Mouse (Mus musculus) c-Kit-positive CD71-positive TER-119-positive erythroid progenitor cells, embryonic 14.5 days (primary cell): ENCODE results near the gene Zbtb21.
"Not testable (repeated sequence)": the region's sequence is repeated elsewhere in the genome, so short reads cannot be mapped to it uniquely, and the experiment has no call there.

Experiments used
- DNase-seq: peaks from one replicate; pipeline ENCODE4 v3.0.0-alpha.2; 2013; ENCODE audit warnings: low spot score

Zbtb21 gene

DNA sequence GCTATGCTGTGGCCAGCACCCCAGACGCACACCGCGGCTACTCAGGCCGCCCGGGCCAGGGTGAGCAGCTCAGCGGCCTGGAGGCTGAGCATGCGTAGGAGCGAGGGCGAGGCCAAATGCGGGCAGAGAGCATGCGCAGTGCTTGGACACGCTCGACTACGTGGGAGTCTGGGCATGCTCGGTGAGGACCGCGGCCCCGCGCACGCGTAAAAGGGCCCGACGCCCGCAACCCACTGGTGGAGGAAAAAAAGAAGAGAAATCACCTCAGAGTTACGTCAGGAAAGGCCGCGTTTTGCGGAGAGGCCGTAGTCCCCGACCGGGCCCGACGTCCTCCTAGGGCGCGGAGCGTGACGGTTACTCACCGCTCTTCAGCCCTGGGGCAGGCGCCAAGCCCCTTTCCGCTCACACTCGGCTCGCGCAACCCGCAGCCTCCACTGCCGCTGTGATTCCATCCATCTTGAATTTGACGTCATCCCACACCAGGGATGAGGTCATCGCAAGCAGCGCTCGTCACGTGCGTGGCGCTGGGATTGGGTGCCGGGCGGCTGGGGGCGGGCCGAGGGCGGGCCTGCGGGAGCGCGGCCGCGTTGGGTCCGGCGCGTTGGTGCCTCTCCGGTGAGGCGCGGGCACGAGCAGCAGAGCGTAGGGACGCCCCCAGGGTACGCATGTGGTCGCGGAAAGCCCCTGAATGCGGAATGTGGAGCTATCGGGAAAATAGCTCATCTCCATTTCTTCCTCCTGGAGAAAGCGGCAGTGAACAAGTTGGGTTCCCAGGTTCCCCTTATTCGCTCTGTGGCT, at the start of gene Zbtb21, which contains the start of gene C2cd2:
Gene Zbtb21, minus strand, starts transcription at position 472 of the 798 bp plus-strand sequence.
Gene C2cd2, minus strand, starts transcription at position 448 of the 798 bp plus-strand sequence.
- DNase-seq, result peak; percentile 90

- not testable (repeated sequence) for DNase-seq
Observed at GRCm38 (mm10) chr16:97997383-97997731, 34.9 kb upstream of the Zbtb21 start.

DNA sequence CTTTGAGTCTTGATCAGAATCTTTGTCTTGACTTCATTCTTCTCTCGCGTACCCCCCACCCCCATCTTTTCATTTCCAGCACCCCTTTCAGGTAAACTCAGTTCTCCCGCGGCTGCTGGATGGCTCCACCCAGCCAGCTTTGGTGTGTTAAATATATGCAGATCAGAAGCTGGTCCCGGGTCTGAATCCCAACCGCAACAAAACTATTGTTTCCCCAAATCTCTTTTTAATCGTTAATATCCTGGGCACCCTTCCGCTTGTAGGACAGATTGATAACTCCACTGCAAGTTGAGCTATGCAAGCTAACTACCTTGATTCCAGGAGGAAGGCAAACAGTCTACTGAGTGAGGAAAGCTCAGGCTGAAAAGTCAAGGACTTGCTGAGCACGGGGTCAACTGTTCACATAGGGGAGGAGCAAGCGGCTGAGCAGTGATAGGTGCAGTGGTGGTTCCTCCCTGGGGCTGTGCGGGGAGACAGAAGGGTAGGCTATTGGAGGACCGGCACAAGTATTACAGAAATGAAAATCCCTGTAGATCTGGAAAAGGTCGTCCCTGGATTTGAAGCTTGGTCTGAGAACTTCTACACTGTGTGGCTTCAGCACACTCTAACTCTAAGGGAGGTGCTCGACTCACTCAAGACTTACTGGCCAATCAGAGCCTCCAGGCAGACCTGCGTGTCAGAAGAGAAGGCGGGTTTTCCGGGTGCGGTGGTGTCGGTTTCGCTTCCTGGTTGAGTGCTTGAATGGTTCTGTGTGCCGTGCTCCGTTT, 34.4 kb upstream of the Zbtb21 start, which contains the start of gene B230307C23Rik:
Gene B230307C23Rik, plus strand, starts transcription at position 700 of the 767 bp plus-strand sequence.
- DNase-seq, result peak; percentile 86

- DNase-seq, result no peak
Observed at GRCm38 (mm10) chr16:97995849-97996615, 33.6 kb upstream of the Zbtb21 start.

DNA sequence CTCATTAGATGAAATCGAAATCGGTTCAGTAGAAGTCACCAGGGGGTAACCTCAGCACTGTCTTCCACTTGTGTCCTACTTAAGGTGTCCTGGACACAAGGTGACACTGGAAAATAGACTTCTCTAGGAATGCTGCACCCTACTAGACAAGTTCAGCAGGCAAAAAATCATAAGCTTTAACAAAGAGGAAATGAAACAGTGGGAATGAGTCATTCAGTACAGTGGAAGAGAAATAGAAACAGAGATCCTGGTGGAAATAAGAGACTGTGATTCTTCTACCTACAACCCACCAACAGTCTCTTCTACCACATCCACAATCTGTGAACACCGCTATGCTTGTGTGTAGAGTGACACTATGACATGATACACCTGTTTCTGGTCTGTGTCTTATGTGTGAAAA, 30.1 kb upstream of the Zbtb21 start:
- DNase-seq, result not testable (repeated sequence)

GRCm38 (mm10) chr16:97991517-97991916, 29.1 kb upstream of the Zbtb21 start:
- DNase-seq, result no peak

- DNase-seq, result no peak
Observed at GRCm38 (mm10) chr16:97984589-97984988, 22.2 kb upstream of the Zbtb21 start.

DNA sequence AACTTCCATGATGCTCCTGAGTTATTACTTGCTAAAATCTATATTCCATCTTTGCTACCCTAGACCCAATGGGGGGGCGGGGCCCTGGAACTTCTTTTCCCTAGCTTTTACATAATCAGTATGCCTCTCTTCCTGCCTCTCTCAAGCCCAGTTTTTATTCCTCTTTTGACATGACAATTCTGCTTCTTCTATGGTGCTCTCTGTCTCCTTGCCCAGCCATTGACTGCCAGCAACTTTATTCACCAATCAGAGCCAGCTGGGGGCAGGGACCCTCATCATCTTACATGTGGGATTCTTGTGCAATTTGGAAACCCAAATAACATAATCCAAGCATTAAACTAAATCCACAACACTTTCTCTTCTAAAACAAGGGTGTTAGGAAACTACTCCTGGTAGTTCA, 18.9 kb upstream of the Zbtb21 start:
- no peak for DNase-seq

DNA sequence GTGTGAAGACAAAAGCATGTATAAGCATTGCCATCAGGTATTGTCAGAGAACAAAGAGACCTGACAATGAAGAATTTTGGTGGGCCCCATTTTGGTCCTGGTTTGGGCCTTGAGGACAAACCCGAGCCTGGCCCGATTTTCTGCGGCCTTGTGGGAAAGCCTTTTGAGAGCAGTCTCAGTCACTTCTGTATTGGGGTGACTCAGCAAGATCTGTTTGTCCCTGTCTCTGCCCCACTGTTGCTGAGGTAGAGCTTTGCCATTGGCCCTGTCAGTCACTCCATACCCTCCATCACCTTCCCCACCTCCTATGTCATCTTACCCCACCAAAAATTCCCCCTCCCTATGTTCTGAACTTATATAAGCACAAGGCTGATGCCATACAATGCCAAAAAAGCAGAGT, 15.3 kb upstream of the Zbtb21 start:
- no peak for DNase-seq

GRCm38 (mm10) chr16:97977277-97977676, 14.9 kb upstream of the Zbtb21 start:
- no peak for DNase-seq

GRCm38 (mm10) chr16:97963956-97964540, 1.6 kb upstream of the Zbtb21 start:
- DNase-seq, result no peak

DNA sequence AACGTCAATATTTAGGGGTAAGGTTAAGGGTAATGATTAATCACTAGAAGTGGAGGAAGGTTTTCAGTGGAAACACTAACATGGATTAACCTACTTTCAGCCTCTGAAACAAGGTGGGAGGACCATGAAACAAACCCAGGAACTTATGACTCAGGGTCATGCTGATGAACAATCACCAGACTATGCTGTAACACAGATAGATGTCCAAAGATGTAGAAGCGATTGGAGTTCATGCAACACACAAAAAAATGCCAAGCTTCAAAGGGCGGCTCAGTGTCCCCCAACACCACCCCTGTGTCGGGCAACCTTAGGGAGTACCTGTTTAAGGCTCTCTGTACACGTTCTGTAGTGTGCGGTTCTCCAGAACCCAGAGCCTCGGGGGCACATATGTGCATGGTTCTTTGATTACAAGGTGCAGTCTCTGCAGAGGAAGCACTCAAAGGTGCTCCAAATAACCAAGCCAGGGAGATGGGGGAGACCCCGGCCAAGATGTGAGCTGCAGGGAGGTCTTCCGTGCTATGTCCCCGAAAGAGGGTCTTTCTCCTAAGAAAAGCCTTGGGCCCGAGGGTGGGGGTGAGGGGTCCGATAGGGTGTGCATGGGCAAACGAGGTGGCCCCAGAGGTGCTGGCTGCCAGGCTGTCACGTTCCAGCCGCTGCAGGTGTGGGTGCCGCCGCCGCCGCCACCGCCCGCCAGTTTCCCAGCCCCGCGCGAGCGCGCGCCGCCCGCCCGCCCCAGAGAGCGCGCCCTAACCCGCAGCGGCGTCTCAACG, 856 bp downstream of the Zbtb21 start:
- DNase-seq, result no peak

DNA sequence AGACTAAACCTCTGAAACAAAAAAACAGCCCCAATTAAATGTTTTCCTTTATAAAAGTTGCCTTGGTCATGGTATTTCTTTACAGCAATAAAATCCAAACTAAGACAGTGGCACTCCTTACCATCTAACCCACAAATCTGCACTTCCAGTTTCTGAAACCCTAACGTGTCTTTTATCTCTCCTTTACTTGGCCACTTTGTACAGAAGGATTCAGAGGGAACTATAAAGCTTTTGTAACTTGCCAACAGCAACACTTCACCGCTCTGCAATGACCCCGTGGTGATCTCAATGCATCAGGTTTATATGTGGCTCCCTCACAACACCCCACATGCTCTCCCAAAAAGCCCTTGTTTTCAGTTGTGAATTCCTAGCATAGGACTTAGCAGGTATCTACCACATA, 2.1 kb downstream of the Zbtb21 start:
- DNase-seq, result no peak

DNA sequence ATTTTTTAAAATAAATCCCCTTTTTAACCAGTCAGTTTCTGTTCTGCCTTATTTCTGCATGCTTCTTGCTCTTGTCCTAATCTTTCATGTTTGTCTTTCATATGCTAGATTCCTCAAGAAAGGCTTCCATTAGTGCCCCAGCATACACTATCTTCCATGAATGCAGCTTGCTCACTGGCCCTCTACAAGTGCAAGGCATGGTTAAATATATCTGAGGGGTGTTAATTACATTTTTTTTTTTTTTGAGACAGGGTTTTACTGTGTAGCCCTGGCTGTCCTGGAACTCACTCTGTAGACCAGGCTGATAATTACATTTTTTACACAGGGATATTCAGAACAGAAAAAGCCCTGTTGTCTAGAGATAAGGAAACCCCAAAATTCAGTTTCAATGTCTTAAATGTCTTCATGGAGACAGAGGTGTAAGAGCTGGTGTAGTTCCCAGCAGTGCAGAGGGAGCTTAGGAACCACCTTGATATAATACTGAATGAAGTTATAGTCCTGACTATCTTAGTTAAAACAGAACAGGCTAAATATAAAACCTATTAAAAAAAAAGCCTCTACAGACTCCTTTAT, 3.9 kb downstream of the Zbtb21 start:
- no peak for DNase-seq

DNA sequence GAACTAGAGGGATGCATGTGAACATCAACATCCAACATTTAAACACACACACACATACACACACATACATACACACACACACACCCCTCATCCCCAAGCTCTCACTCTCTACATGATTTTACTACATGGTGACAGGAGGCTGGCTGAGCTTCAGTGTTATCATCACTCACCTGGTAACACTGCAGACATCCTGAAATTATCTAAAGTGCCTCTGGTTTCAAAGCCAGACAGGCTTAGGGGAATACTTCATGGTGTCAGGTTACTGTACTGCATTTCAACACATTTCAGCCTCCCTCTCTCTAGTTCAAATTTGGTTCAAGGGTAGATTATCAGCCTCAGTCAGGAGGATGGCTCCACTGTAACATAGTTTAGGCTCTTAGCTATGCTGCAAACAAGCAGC, 4.8 kb downstream of the Zbtb21 start:
- no peak for DNase-seq

DNA sequence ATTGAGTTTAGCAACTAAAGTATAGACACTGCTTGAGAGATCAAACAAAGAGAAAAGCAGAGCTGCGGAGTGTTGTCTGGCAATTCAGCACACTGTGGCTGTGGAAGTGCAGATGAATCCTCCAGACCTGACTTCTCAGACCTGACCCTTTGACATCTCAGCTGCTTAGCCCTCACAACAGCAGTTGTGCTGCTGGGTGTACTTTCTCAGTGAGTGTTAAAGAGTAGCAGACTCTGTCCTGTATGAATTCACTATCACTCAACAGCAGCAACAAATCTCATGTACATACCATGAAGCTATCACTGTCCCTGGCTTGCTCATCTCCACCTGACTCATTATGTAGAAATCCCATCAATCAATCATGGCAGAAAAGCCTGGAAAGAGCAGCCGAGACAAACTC, 6.4 kb downstream of the Zbtb21 start:
- DNase-seq, result no peak

GRCm38 (mm10) chr16:97953300-97953699, 9.1 kb downstream of the Zbtb21 start:
- no peak for DNase-seq

GRCm38 (mm10) chr16:97952801-97953200, 9.6 kb downstream of the Zbtb21 start:
- no peak for DNase-seq

GRCm38 (mm10) chr16:97952371-97952770, 10.1 kb downstream of the Zbtb21 start:
- no peak for DNase-seq

- no peak for DNase-seq
Observed at GRCm38 (mm10) chr16:97950061-97950460, 12.4 kb downstream of the Zbtb21 start.

DNA sequence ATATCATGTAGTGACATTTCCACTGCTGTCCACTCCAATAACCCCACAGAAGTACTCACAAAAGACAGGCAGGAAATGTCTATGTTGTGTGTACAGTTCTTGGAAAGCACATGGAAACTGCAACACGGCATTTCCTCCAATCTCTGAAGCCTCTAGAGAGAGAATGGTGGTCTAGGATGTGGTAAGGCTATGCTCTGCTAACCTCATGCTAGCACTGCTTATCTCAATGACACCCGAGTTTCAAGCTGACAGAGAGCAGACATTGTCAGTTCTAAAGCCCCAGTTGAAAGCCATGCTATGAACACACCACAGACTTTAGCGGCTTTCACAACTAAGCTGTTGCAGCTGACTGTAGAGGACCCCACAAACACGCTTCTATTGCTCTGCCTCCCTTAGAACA, 13.6 kb downstream of the Zbtb21 start:
- no peak for DNase-seq
